Mouse (Mus musculus) forebrain, postnatal 0 days (tissue): Measurements from ENCODE around the gene Olfr297. TPM values are rescaled to one million over a fixed set of nuclear protein-coding genes. Genes with fewer than 3 reads are reported as not detected.

Experiments
- ATAC-seq: fragments of 200-750 bp; cut with Nextera tagmentation; 2 replicates; pipeline ENCODE4 v1.8.0; 2017; ENCODE audit warnings: mild to moderate bottlenecking, moderate library complexity
- DNase-seq: peaks from one replicate; pipeline ENCODE4 v3.0.0-alpha.2; 2015
- H3K27ac ChIP-seq: fragments of 300-500 bp; sonication (generic); 2 replicates; pipeline ENCODE4 v1.5.1; 2014; ENCODE audit warnings: low read depth, mild to moderate bottlenecking, antibody characterized with exemption, low read length, moderate library complexity, mixed read lengths
- H3K27me3 ChIP-seq: fragments of 300-500 bp; sonication (generic); 2 replicates; pipeline ENCODE4 v1.6.1; 2014; ENCODE audit warnings: mild to moderate bottlenecking, low read length, mixed read lengths; ENCODE audit not compliant: insufficient read depth
- H3K36me3 ChIP-seq: fragments of 300-500 bp; sonication (generic); 2 replicates; pipeline ENCODE4 v1.6.1; 2014; ENCODE audit warnings: mild to moderate bottlenecking, moderate library complexity; ENCODE audit not compliant: insufficient read depth
- H3K4me1 ChIP-seq: fragments of 300-500 bp; sonication (generic); 2 replicates; pipeline ENCODE4 v1.6.1; 2014; ENCODE audit warnings: antibody characterized with exemption; ENCODE audit not compliant: insufficient read depth
- H3K4me2 ChIP-seq: fragments of 300-500 bp; sonication (generic); 2 replicates; pipeline ENCODE4 v1.6.1; 2014; ENCODE audit warnings: low read depth, mild to moderate bottlenecking, moderate library complexity
- H3K4me3 ChIP-seq: fragments of 300-500 bp; sonication (generic); 2 replicates; pipeline ENCODE4 v1.5.1; 2014; ENCODE audit warnings: low read depth, low read length, mixed read lengths
- H3K9ac ChIP-seq: fragments of 300-500 bp; sonication (generic); 2 replicates; pipeline ENCODE4 v1.6.1; 2014; ENCODE audit warnings: mild to moderate bottlenecking
- H3K9me3 ChIP-seq: fragments of 300-500 bp; sonication (generic); 2 replicates; pipeline ENCODE4 v1.6.1; 2016; ENCODE audit warnings: low read length
- CTCF ChIP-seq: sonication (generic); IDR thresholded peaks from 2 replicates; pipeline ENCODE4 v1.5.1; 2016; ENCODE audit warnings: antibody characterized with exemption, control low read depth, low read depth
- WGBS: fragments of 180-500 bp; shearing (Covaris S2); extraction: QIAGEN DNeasy Blood & Tissue Kit; methylation state at CpG from one replicate; pipeline ENCODE4 v1.1.7; 2014; 5-methylcytosine and 5-hydroxymethylcytosine counted together
- polyA plus RNA-seq: library from polyadenylated mRNA; unstranded; fragments of >200 nt; fragmentation: Nextera tagmentation; extraction: Ambion mirVana; gene quantifications from 2 replicates; pipeline ENCODE4 v1.2.1, GENCODE M21; 2015
- total RNA-seq: library from RNA; depleted of rRNA; stranded (reverse); fragments of >200 nt; gene quantifications from 2 replicates; pipeline ENCODE4 v1.2.3, GENCODE M21; 2014; rRNA removed

Olfr297 gene
- total RNA-seq = not detected in 2 replicates
- not detected in 2 replicates for polyA plus RNA-seq

DNA sequence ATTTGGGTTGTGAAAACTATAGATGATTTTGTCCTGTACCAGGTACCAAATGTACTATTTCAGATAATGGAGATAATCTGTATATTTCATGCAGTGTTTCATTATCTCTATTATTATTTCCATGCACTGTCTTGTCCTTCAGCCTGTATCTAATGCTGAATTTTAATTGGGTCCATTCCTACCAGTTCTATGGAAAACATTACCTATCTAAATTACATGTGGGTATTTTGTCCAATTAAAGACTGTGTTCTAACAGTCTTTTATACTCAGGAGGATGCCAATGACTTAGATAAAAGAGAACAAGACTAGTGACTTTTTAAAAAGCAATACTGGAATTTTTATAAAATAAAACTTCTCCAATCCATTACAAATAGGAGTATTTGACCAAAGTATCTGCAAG lies at the start of gene Olfr297:
Gene Olfr297 (plus strand): TSS at position 301 of the 400 bp plus-strand sequence.
- Histone ChIP-seq H3K4me1 (no peaks in the 10 kb centered on the region), H3K27me3 (no peaks in the 10 kb centered on the region), H3K9me3 (no peaks in the 10 kb centered on the region), H3K36me3 (no peaks in the 10 kb centered on the region), H3K9ac (no peak within 1 kb of the TSS), H3K4me3 (no peak within 1 kb of the TSS), H3K27ac (no peak within 1 kb of the TSS), H3K4me2 (no peak within 1 kb of the TSS)
- DNase-seq (no peak), ATAC-seq (no peak)
- no peak for TF ChIP-seq CTCF

- 83% methylated on average over 1 of the region's 1 CpGs for WGBS
- no peak within 1 kb of the TSS for H3K9ac ChIP-seq
- TF ChIP-seq CTCF = no peak
- H3K36me3 ChIP-seq = no peaks in the 10 kb centered on the region
- H3K4me1 ChIP-seq = no peaks in the 10 kb centered on the region
- DNase-seq = no peak
- no peaks in the 10 kb centered on the region for H3K9me3 ChIP-seq
- H3K4me3 ChIP-seq = no peak within 1 kb of the TSS
- no peak within 1 kb of the TSS for H3K27ac ChIP-seq
- H3K27me3 ChIP-seq = no peaks in the 10 kb centered on the region
- H3K4me2 ChIP-seq = no peak within 1 kb of the TSS
- no peak for ATAC-seq
Measured at GRCm38 (mm10) chr7:86492384-86492783, 27.4 kb upstream of the Olfr297 start, which contains the start of gene Olfr298. Gene Olfr298 (minus strand): TSS chr7:86492484.

Other genes with a start within 250 kb of the Olfr297 start
- not detected in 2 replicates for gene Olfr310, start 242.8 kb upstream of the Olfr297 start, total RNA-seq
- gene Olfr310, start 242.8 kb upstream of the Olfr297 start, polyA plus RNA-seq = not detected in 2 replicates
- gene Olfr309, start 206.3 kb upstream of the Olfr297 start, total RNA-seq = not detected in 2 replicates
- not detected in 2 replicates for gene Olfr309, start 206.3 kb upstream of the Olfr297 start, polyA plus RNA-seq
- not detected in 2 replicates for gene Olfr308, start 194.3 kb upstream of the Olfr297 start, total RNA-seq
- not detected in 2 replicates for gene Olfr308, start 194.3 kb upstream of the Olfr297 start, polyA plus RNA-seq
- gene Olfr307, start 182.4 kb upstream of the Olfr297 start, total RNA-seq = not detected in 2 replicates
- not detected in 2 replicates for gene Olfr307, start 182.4 kb upstream of the Olfr297 start, polyA plus RNA-seq
- gene Olfr305, start 153.0 kb upstream of the Olfr297 start, total RNA-seq = not detected in 2 replicates
- not detected in 2 replicates for gene Olfr305, start 153.0 kb upstream of the Olfr297 start, polyA plus RNA-seq
- not detected in 2 replicates for gene Olfr304, start 133.3 kb upstream of the Olfr297 start, total RNA-seq
- gene Olfr304, start 133.3 kb upstream of the Olfr297 start, polyA plus RNA-seq = not detected in 2 replicates
- gene Olfr303, start 122.2 kb upstream of the Olfr297 start, total RNA-seq = not detected in 2 replicates
- gene Olfr303, start 122.2 kb upstream of the Olfr297 start, polyA plus RNA-seq = not detected in 2 replicates
- gene Olfr301, start 116.1 kb upstream of the Olfr297 start, total RNA-seq = not detected in 2 replicates
- gene Olfr301, start 116.1 kb upstream of the Olfr297 start, polyA plus RNA-seq = not detected in 2 replicates
- not detected in 2 replicates for gene Olfr299, start 60.0 kb upstream of the Olfr297 start, total RNA-seq
- not detected in 2 replicates for gene Olfr299, start 60.0 kb upstream of the Olfr297 start, polyA plus RNA-seq
- not detected in 2 replicates for gene Olfr298, start 27.5 kb upstream of the Olfr297 start, total RNA-seq
- not detected in 2 replicates for gene Olfr298, start 27.5 kb upstream of the Olfr297 start, polyA plus RNA-seq
- gene Olfr295, start 63.9 kb downstream of the Olfr297 start, total RNA-seq = not detected in 2 replicates
- gene Olfr295, start 63.9 kb downstream of the Olfr297 start, polyA plus RNA-seq = not detected in 2 replicates
- gene Olfr294, start 96.7 kb downstream of the Olfr297 start, total RNA-seq = not detected in 2 replicates
- gene Olfr294, start 96.7 kb downstream of the Olfr297 start, polyA plus RNA-seq = not detected in 2 replicates
- not detected in 2 replicates for gene Olfr293, start 129.1 kb downstream of the Olfr297 start, total RNA-seq
- not detected in 2 replicates for gene Olfr293, start 129.1 kb downstream of the Olfr297 start, polyA plus RNA-seq
- not detected in 2 replicates for gene Olfr292, start 168.4 kb downstream of the Olfr297 start, total RNA-seq
- not detected in 2 replicates for gene Olfr292, start 168.4 kb downstream of the Olfr297 start, polyA plus RNA-seq